12 mouse cellular contexts compared by ENCODE assay signal in the genomic region with DNA sequence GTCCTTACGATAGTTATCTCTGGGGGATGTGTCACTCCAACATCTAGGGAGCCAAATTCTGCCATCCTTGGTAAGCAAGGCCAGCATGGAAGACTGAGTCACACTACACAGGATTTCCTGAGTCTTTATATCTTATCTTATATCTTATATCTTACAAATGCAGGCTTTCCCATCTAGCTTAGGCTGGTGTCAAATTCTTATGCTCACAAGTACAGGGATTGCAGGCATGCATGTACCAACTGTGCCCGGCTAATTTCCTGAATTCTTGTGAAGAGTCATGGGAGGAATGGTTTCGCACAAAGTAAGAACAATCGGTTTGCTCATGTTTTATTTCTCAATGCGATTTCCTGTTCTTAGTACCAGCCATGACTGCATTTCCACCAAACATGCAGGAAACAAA.
"Had no signal": no experiment of that assay in that cellular context is flagged by ENCODE, and none has a peak within 500 bp of the region (broad histone marks: within the 10 kb centered on the region; RNA-seq: fewer than 3 reads in every experiment).

No protein-coding gene starts in this region.

- DNase-seq: retina, postnatal 1 day; right cerebral cortex, adult 18-20 months; right cerebral cortex, postnatal 14 days; right cerebral cortex, postnatal 25 days; right cerebral cortex, postnatal 4 days; spleen, adult 18-20 months; thymus, adult 18-20 months; thymus, adult 2 months; thymus, postnatal 14 days; thymus, postnatal 25 days; thymus, postnatal 36 days; thymus, postnatal 4 days had no signal
